Mouse (Mus musculus) testis, adult 10 weeks (tissue): ENCODE results near the gene Impg1. TPM values are rescaled to one million over a fixed set of nuclear protein-coding genes. Genes with fewer than 3 reads are reported as not detected.

Experiments
- polyA plus RNA-seq: library from polyadenylated mRNA; stranded (reverse); fragments of 350-450 nt; fragmentation: Illumina TruSeq; extraction: RNeasy Lipid Tissue Mini Kit (QIAGEN cat#74804); gene quantifications from one replicate; pipeline ENCODE4 v1.2.3, GENCODE M21; 2014; ENCODE audit warnings: low read depth, low replicate concordance

The Impg1 gene
- polyA plus RNA-seq = 0.38 TPM

GRCm38 (mm10) chr9:80465381-80465780, at the start of gene Impg1:
Gene Impg1 (minus strand): TSS chr9:80465481.

